Mouse (Mus musculus) bone marrow, adult 2 months (tissue): Measurements from ENCODE around the gene Tmcc1. TPM values are rescaled to one million over a fixed set of nuclear protein-coding genes. Genes with fewer than 3 reads are reported as not detected.

ENCODE experiments used
- H3K27ac ChIP-seq: fragments of 200-500 bp; 2 replicates; pipeline ENCODE4 v1.5.1; 2012; ENCODE audit warnings: low read depth, mild to moderate bottlenecking, control low read depth, inconsistent platforms, low read length; ENCODE audit not compliant: control insufficient read depth, poor library complexity, insufficient read depth
- H3K4me1 ChIP-seq: fragments of 200-500 bp; 2 replicates; pipeline ENCODE4 v1.6.1; 2011; ENCODE audit warnings: low read length; ENCODE audit not compliant: control insufficient read depth, insufficient read depth
- H3K4me3 ChIP-seq: fragments of 200-500 bp; replicated peaks from 2 replicates; pipeline ENCODE3; 2011; ENCODE audit warnings: mild to moderate bottlenecking, low read depth, low read length, control low read depth; ENCODE audit not compliant: control insufficient read depth
- CTCF ChIP-seq: fragments of 200-500 bp; IDR thresholded peaks from 2 replicates; pipeline ENCODE4 v1.5.1; 2011; ENCODE audit warnings: low read length, control low read depth; ENCODE audit not compliant: control insufficient read depth, insufficient read depth
- POLR2A ChIP-seq: fragments of 200-500 bp; IDR thresholded peaks from 2 replicates; pipeline ENCODE4 v1.6.1; 2011; ENCODE audit warnings: low read depth, mild to moderate bottlenecking, control low read depth, low read length, borderline replicate concordance; ENCODE audit not compliant: control insufficient read depth
- WGBS: fragments of 180-500 bp; shearing (Covaris S2); methylation state at CpG from one replicate; pipeline ENCODE4 v1.1.7; 2018; 5-methylcytosine and 5-hydroxymethylcytosine counted together
- polyA plus RNA-seq: library from polyadenylated mRNA; stranded (reverse); fragments of >200 nt; gene quantifications from 2 replicates; pipeline ENCODE4 v1.2.4, GENCODE M21; 2011; ENCODE audit warnings: low replicate concordance; ENCODE audit not compliant: missing spikeins, insufficient read depth, insufficient read length

The Tmcc1 gene
- polyA plus RNA-seq, 1 experiment, result 33.6 TPM

- no peak for TF ChIP-seq CTCF
- no peak for TF ChIP-seq POLR2A
- Histone ChIP-seq H3K4me1 (peaks cover 2% of the 10 kb centered on the region; the same call in 1 of the 2 replicates), H3K4me3 (no peak overlapping the region), H3K27ac (no peak overlapping the region)
- WGBS, result 71% methylated on average over 15 of the region's 15 CpGs
Measured at GRCm38 (mm10) chr6:115977810-115978209, 215.5 kb downstream of the Tmcc1 start.

DNA sequence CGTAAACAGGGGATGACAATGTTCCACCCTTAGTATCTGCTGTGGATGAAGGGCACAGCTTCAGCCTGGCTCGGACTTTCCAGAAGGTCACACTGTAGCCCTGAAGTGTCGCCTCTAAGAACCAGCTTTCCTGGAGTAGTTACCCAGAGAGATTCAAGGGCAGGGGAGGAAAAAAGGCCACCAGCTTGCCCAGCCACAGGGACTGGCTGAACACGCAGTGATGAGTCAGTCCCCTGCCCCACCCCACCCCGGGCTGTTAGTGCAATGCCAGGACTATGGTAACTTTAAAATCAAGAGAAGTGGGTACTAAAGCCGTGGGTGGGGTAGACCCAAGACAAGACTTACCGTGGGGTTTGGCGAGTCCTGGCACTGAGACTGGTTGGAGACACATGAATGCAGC is 217.7 kb downstream of the Tmcc1 start:
- peaks cover 6% of the 10 kb centered on the region; the same call in 1 of the 2 replicates for H3K4me1 ChIP-seq
- WGBS, result 73% methylated on average over 8 of the region's 8 CpGs

GRCm38 (mm10) chr6:115973881-115974662 is 219.2 kb downstream of the Tmcc1 start:
- 74% methylated on average over 16 of the region's 16 CpGs for WGBS
- TF ChIP-seq CTCF (no peak), POLR2A (no peak)
- no peak overlapping the region for H3K4me3 ChIP-seq
- no peak overlapping the region for H3K27ac ChIP-seq
- peaks cover 17% of the 10 kb centered on the region for H3K4me1 ChIP-seq

More for the DNA sequence above, 217.7 kb downstream of the Tmcc1 start:
- TF ChIP-seq POLR2A, result no peak
- no peak for TF ChIP-seq CTCF
- Histone ChIP-seq H3K4me3 (no peak overlapping the region), H3K27ac (no peak overlapping the region)

- peaks cover 17% of the 10 kb centered on the region for H3K4me1 ChIP-seq
- H3K4me3 ChIP-seq, result no peak overlapping the region
- peak overlapping the region; percentile 37; the same call in 1 of the 2 replicates for H3K27ac ChIP-seq
- TF ChIP-seq POLR2A, result no peak
- no peak for TF ChIP-seq CTCF
- WGBS, result 60% methylated on average over 15 of the region's 15 CpGs
Measured at GRCm38 (mm10) chr6:115973139-115973875, 220.0 kb downstream of the Tmcc1 start.

DNA sequence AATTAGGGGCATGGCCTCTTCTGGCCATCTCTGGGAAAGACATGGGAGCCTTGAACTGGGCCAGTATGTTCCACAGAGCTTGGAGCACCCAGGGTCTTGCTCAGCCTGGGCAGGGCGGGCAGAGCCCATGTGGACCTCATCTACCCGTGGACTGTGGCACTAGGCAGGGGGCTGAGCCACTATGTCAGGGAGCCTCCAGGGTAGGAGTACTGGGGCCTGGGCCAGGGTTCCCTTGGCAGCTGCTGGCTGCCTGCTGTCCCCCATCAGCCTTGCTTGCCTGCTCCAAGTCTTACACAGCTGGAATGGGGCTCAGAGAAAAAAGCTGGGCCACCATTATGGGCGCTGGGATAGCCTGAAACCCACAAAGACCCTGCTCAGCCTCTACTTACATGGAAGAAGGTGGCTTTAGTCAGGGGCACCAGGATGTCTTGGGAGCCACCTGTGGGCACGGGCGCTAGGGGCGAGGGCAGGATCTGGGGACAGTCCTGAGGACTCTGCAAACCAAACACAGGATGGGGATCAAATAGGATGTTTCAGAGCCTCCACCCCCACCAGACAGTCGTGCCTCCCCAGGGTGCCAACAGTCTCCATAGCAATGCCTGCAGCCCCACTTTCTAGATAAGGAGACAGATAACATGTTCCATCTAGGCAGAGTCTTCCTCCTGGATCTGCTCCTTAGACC is 221.1 kb downstream of the Tmcc1 start:
- H3K4me1 ChIP-seq, result peaks cover 17% of the 10 kb centered on the region

GRCm38 (mm10) chr6:115971273-115972060 is 221.8 kb downstream of the Tmcc1 start:
- no peak for TF ChIP-seq CTCF
- H3K4me1 ChIP-seq, result peaks cover 17% of the 10 kb centered on the region
- no peak overlapping the region; the same call in 1 of the 2 replicates for H3K27ac ChIP-seq
- no peak overlapping the region for H3K4me3 ChIP-seq
- 47% methylated on average over 13 of the region's 13 CpGs for WGBS

More for the DNA sequence above, 221.1 kb downstream of the Tmcc1 start:
- TF ChIP-seq POLR2A (no peak), CTCF (no peak)
- WGBS, result 66% methylated on average over 7 of the region's 7 CpGs
- Histone ChIP-seq H3K4me3 (no peak overlapping the region), H3K27ac (peak overlapping the region; percentile 2; the same call in 1 of the 2 replicates)

DNA sequence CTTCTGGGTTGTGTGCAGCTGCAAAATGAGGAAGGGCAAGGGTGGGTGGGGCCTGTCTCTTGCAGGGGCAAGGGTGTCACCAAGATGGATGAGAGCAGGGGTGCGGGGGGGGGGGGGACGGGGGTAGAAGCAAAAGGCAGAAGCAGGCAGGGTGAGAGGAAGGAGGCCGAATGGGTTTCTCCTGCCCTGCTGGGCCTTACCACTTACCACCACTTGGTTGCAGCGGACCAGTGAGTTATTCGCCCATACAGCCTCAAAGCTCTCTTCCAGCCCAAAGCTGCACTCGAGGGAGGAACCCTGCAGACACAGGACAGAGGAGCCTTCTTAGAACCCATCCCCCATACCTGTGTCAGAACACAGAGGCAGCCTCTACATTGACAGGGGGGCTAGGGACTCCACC is 223.3 kb downstream of the Tmcc1 start:
- Histone ChIP-seq H3K4me3 (no peak overlapping the region), H3K27ac (peak overlapping the region; percentile 83), H3K4me1 (peaks cover 17% of the 10 kb centered on the region)
- TF ChIP-seq CTCF (peak; percentile 18; the same call in 1 of the 2 replicates), POLR2A (no peak)
- 8% methylated on average over 6 of the region's 6 CpGs for WGBS

- 35% methylated on average over 9 of the region's 9 CpGs for WGBS
- Histone ChIP-seq H3K4me1 (peaks cover 17% of the 10 kb centered on the region), H3K27ac (peak overlapping the region; percentile 83), H3K4me3 (peak overlapping the region; percentile 59)
- TF ChIP-seq CTCF (no peak), POLR2A (peak; percentile 25; the same call in 1 of the 2 replicates)
Measured at GRCm38 (mm10) chr6:115969103-115969502, 224.2 kb downstream of the Tmcc1 start.
